Mouse (Mus musculus) erythroblast, adult 5-6 weeks (primary cell): ENCODE data around the gene Cltc. TPM values are rescaled to one million over a fixed set of nuclear protein-coding genes. Genes with fewer than 3 reads are reported as not detected.

ENCODE experiments used
- ATAC-seq: replicated peaks from 2 replicates; pipeline ENCODE4 v1.8.0; 2016; ENCODE audit warnings: moderate number of reproducible peaks, mild to moderate bottlenecking, moderate TSS enrichment, inconsistent platforms; ENCODE audit not compliant: poor library complexity, low FRiP score, severe bottlenecking
- total RNA-seq, 2 experiments: library from RNA; stranded (forward) in 1 of 2; stranded (reverse) in 1 of 2; fragments of 150-400 nt in 1 of 2; fragments of 200-764, 138-1000 nt in 1 of 2; gene quantifications; 2 replicates each; pipeline versions ENCODE4 v1.2.3 to v1.2.4; 2015 to 2017; ENCODE audit warnings: low replicate concordance in 2 of 2

Gene Cltc
- total RNA-seq, 2 experiments from 2014 or later, result 190 to 330 TPM

GRCm38 (mm10) chr11:86685366-86685765 is 72.0 kb downstream of the Cltc start:
- ATAC-seq, result no peak

GRCm38 (mm10) chr11:86684126-86685012 is 73.0 kb downstream of the Cltc start:
- no peak for ATAC-seq

- peak; percentile 93 for ATAC-seq
Observed at GRCm38 (mm10) chr11:86683395-86684125, 73.8 kb downstream of the Cltc start, which contains the start of the genes Vmp1 and Ptrh2. Gene Vmp1, minus strand, starts transcription at chr11:86683836. Gene Ptrh2, plus strand, starts transcription at chr11:86683985.

- ATAC-seq, result peak; percentile 18; the same call in 1 of the 2 replicates
Observed at GRCm38 (mm10) chr11:86682861-86683260, 74.5 kb downstream of the Cltc start.

GRCm38 (mm10) chr11:86681423-86681822 is 75.9 kb downstream of the Cltc start:
- ATAC-seq, result no peak

- no peak for ATAC-seq
Observed at GRCm38 (mm10) chr11:86680729-86681128, 76.6 kb downstream of the Cltc start.

GRCm38 (mm10) chr11:86678957-86679356 is 78.4 kb downstream of the Cltc start:
- no peak for ATAC-seq

- ATAC-seq, result peak; percentile 81
Observed at GRCm38 (mm10) chr11:86675520-86675919, 81.8 kb downstream of the Cltc start.

- ATAC-seq, result no peak
Observed at GRCm38 (mm10) chr11:86672772-86673171, 84.6 kb downstream of the Cltc start.

- ATAC-seq, result no peak
Observed at GRCm38 (mm10) chr11:86671041-86671675, 86.2 kb downstream of the Cltc start.

- ATAC-seq, result no peak
Observed at GRCm38 (mm10) chr11:86668169-86668568, 89.2 kb downstream of the Cltc start.

- no peak for ATAC-seq
Observed at GRCm38 (mm10) chr11:86667553-86667952, 89.8 kb downstream of the Cltc start.

- ATAC-seq, result no peak
Observed at GRCm38 (mm10) chr11:86664406-86664805, 93.0 kb downstream of the Cltc start.

- peak; percentile 67 for ATAC-seq
Observed at GRCm38 (mm10) chr11:86663977-86664376, 93.4 kb downstream of the Cltc start.

- peak; percentile 90 for ATAC-seq
Observed at GRCm38 (mm10) chr11:86662986-86663895, 94.1 kb downstream of the Cltc start.

GRCm38 (mm10) chr11:86657863-86658262 is 99.5 kb downstream of the Cltc start:
- ATAC-seq, result peak; percentile 76

- ATAC-seq, result no peak
Observed at GRCm38 (mm10) chr11:86656849-86657567, 100.4 kb downstream of the Cltc start.

GRCm38 (mm10) chr11:86655671-86656070 is 101.7 kb downstream of the Cltc start:
- ATAC-seq, result peak; percentile 61; the same call in 1 of the 2 replicates

- no peak for ATAC-seq
Observed at GRCm38 (mm10) chr11:86654096-86654495, 103.3 kb downstream of the Cltc start.
